Mouse (Mus musculus) heart, embryonic 16.5 days (tissue): ENCODE measurements around the gene Tagln. TPM values are rescaled to one million over a fixed set of nuclear protein-coding genes. Genes with fewer than 3 reads are reported as not detected.

Experiments
- ATAC-seq: fragments of 200-750 bp; cut with Nextera tagmentation; replicated peaks from 2 replicates; pipeline ENCODE4 v1.8.0; 2017; ENCODE audit warnings: moderate number of reproducible peaks; ENCODE audit not compliant: insufficient read depth, low FRiP score; ENCODE audit errors: extremely low read depth
- H3K27ac ChIP-seq: fragments of 300-500 bp; sonication (generic); 2 replicates; pipeline ENCODE4 v1.5.1; 2014; ENCODE audit warnings: mild to moderate bottlenecking, low read length, control low read depth, moderate library complexity
- H3K27me3 ChIP-seq: fragments of 300-500 bp; sonication (generic); 2 replicates; pipeline ENCODE4 v1.6.1; 2014; ENCODE audit warnings: low read length, mixed read lengths; ENCODE audit not compliant: control insufficient read depth, insufficient read depth
- H3K36me3 ChIP-seq: fragments of 300-500 bp; sonication (generic); 2 replicates; pipeline ENCODE4 v1.6.1; 2014; ENCODE audit not compliant: control insufficient read depth, insufficient read depth
- H3K4me1 ChIP-seq: fragments of 300-500 bp; sonication (generic); 2 replicates; pipeline ENCODE4 v1.6.1; 2014; ENCODE audit warnings: low read length, mixed read lengths; ENCODE audit not compliant: control insufficient read depth, insufficient read depth
- H3K4me2 ChIP-seq: fragments of 300-500 bp; sonication (generic); 2 replicates; pipeline ENCODE4 v1.6.1; 2014; ENCODE audit warnings: low read depth, mild to moderate bottlenecking, control low read depth, low read length
- H3K4me3 ChIP-seq: fragments of 300-500 bp; sonication (generic); 2 replicates; pipeline ENCODE4 v1.5.1; 2014; ENCODE audit warnings: mild to moderate bottlenecking, control low read depth, low read length
- H3K9ac ChIP-seq: fragments of 300-500 bp; sonication (generic); 2 replicates; pipeline ENCODE4 v1.6.1; 2014; ENCODE audit warnings: low read length, control low read depth
- H3K9me3 ChIP-seq: fragments of 300-500 bp; sonication (generic); replicated peaks from 2 replicates; pipeline ENCODE4 v1.6.1; 2016; ENCODE audit warnings: low read length; ENCODE audit not compliant: control insufficient read depth
- WGBS: fragments of 180-500 bp; shearing (Covaris S2); extraction: QIAGEN DNeasy Blood & Tissue Kit; methylation state at CpG from one replicate; pipeline ENCODE4 v1.1.7; 2014; 5-methylcytosine and 5-hydroxymethylcytosine counted together
- polyA plus RNA-seq: library from polyadenylated mRNA; unstranded; fragments of >200 nt; fragmentation: Nextera tagmentation; extraction: Ambion mirVana; gene quantifications from 2 replicates; pipeline ENCODE4 v1.2.1, GENCODE M21; 2015

The Tagln gene
- polyA plus RNA-seq, 1 experiment from 2014 or later: 77.9 TPM

DNA sequence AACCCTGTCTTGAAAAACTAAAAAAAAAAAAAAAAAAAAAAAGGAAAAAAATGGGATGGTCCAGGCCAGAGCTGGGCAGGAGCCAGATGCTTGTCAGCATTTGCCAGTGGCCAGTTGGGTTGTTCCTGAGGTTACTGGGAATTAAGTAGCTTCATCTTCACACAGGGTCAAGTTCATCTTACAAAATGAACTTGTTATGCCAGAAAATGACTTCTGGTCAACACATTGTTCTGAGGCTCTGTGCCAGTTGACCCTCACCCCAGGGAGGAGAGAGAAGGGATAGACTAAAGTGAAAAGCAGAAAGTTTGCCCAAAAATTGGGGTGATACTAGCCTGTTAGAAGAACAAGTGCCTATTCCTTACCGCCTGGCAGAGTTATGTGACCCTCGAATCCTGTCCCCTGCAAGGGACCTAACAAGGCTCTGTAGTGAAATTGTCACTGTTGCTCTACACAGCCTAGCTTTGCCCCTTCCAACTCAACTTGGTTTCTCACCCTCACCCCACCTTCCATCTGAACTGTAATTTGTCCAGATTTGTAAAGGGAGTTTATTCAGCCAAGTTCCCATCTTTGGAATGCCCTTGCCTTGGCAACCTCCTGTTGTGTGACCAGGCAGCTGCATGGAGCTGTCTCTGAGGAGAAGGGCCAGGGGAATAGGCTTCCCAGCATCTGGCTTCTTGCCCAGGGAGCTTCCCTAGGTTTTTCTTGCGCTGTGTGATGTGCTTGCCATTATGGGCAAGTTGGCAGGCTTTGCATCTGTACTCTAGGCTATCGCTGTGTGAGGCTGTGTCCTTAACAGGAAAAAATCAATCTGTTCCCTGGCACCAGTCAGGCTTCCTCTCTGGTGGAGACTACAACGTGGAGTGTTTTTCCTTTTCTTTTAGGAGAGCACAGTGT is 18.6 kb downstream of the Tagln start:
- Histone ChIP-seq H3K36me3 (peaks cover 57% of the 10 kb centered on the region), H3K9ac (no peak overlapping the region), H3K27me3 (no peaks in the 10 kb centered on the region), H3K27ac (peak overlapping the region; percentile 5; the same call in 1 of the 2 replicates), H3K4me3 (no peak overlapping the region), H3K9me3 (no peaks in the 10 kb centered on the region), H3K4me2 (no peak overlapping the region), H3K4me1 (no peaks in the 10 kb centered on the region)
- no peak for ATAC-seq
- WGBS: 76% methylated on average over 5 of the region's 5 CpGs

DNA sequence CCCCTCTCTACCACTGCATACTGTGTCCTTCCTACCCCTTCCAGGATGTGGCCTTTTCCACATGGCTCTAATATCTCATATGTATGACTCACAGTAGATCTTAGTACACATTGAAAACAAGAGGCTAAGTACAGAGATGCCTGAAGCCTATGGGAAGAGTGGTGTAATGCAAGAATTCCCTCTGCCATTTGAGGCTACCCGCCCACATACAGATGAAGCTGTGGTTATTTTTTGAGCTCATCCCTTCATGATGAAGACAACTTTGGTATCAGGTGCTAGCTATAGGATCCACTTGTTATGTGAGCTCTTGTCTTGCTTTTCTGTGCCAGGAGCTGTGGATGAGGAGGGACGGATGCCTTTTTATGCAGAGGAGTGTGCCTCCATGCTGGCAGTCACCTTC is 20.2 kb downstream of the Tagln start:
- Histone ChIP-seq H3K4me2 (no peak overlapping the region), H3K36me3 (peaks cover 62% of the 10 kb centered on the region)
- no peak for ATAC-seq

DNA sequence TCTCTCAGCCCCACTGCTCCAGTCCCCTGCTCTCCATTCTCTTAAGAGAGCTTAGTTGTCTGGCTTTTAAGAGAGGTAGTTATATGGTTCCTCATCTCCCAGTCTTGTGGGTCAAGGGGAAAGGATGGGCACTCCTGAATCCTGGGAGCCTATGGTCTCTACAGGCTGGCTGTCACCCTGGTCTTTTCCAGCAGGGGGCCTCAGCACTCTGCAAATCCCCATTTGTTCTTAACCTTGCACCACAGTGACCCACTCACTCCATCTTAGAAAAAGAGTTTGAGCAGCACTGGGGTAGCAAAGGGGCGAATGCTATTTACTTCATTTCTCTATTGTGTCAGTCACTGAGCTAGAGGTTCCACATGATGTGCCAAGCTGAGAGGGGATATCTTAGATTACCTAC is 24.2 kb downstream of the Tagln start:
- H3K9me3 ChIP-seq: no peaks in the 10 kb centered on the region
- peaks cover 8% of the 10 kb centered on the region for H3K4me1 ChIP-seq
- no peak for ATAC-seq
- no peaks in the 10 kb centered on the region for H3K27me3 ChIP-seq
- H3K36me3 ChIP-seq: peaks cover 56% of the 10 kb centered on the region
- no peak overlapping the region for H3K4me3 ChIP-seq
- no peak overlapping the region for H3K27ac ChIP-seq
- H3K9ac ChIP-seq: no peak overlapping the region
- H3K4me2 ChIP-seq: no peak overlapping the region
- WGBS: 56% methylated on average over 1 of the region's 1 CpGs

More for the DNA sequence above, 20.2 kb downstream of the Tagln start:
- WGBS: 90% methylated on average over 2 of the region's 2 CpGs
- Histone ChIP-seq H3K27me3 (no peaks in the 10 kb centered on the region), H3K4me1 (no peaks in the 10 kb centered on the region), H3K9ac (no peak overlapping the region), H3K9me3 (no peaks in the 10 kb centered on the region), H3K27ac (no peak overlapping the region), H3K4me3 (no peak overlapping the region)

DNA sequence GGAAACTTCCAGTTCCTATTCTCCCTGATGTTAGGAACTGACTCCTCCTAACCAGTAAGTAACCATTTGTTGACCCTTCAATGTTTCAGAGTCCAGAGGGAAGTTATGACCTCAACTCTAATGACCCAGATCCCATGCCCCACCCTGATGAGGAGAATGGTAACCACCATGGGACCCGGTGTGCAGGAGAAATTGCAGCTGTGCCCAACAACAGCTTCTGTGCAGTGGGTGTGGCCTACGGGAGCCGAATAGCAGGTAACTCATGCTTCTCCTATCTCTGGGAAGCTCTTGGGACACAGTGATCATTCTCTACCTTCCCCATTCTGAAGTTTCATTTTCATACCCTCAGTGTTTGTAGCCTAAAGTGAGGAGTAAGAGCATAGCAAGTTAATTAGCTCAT is 24.9 kb downstream of the Tagln start:
- H3K36me3 ChIP-seq: peaks cover 54% of the 10 kb centered on the region
- H3K4me1 ChIP-seq: peaks cover 8% of the 10 kb centered on the region
- 79% methylated on average over 3 of the region's 3 CpGs for WGBS
- H3K4me2 ChIP-seq: no peak overlapping the region
- H3K4me3 ChIP-seq: no peak overlapping the region
- no peak for ATAC-seq
- H3K9ac ChIP-seq: no peak overlapping the region
- no peaks in the 10 kb centered on the region for H3K27me3 ChIP-seq
- H3K9me3 ChIP-seq: no peaks in the 10 kb centered on the region
- H3K27ac ChIP-seq: no peak overlapping the region

DNA sequence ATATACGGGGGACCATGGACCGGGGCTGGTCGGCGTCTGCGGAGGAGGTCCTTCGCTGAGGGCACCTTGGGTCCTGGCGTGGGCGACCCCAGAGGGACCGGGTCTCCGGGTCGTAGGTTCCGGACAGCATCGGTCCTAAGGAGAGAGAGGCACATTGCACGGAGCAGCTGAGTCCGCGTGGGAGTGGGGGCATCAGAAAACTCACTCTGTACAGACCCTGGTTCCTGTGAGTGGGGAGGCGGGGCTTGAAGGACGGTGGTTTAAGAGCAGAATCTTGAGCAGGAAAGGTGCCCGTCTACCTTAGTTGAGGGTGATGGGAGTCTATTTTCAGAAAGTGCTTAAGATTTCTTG is 28.8 kb downstream of the Tagln start:
- H3K36me3 ChIP-seq: peaks cover 27% of the 10 kb centered on the region

DNA sequence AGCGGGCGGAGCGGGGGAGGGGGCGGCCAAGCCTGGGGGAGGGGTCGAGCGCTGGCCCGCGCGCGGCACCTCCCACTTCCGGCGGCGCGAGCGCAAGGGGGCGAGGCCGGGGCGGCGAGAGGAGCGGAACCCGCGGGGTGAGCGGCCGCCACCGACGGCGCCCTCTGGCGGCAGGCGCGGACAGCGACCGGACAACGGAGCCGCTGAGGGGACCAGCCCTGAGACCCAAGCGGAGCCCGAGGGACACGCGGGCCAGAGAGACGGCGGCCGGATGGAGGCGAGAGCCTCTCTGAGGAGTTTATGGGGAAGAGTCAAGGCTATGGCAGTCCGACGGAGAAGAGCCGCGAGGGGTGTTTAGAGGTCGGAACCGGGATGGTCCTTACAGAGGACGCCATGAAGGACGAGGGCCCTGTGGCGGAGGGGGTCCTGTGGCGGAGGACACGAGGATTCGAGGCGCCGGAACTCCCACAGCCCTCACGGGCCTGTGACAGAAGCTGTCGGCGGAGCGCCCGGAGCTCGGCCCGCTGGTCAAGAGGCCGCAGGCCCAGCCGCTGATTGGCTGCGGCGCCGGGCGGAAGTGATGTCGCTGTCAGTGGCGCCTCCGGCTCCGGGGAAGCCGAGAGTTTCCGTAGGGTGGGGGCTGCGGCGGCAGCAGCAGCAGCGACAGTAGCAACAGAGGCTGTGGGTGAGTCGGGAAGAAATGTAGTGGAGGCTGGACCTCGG is 29.3 kb downstream of the Tagln start, which contains the start of the genes Pcsk7 and Rnf214:
Gene Pcsk7, plus strand, starts transcription at position 143 of the 723 bp plus-strand sequence.
Gene Rnf214, minus strand, starts transcription at position 557 of the 723 bp plus-strand sequence.
- Histone ChIP-seq H3K9me3 (no peaks in the 10 kb centered on the region), H3K4me1 (peaks cover 17% of the 10 kb centered on the region), H3K4me2 (peak within 1 kb of the TSS; percentile 61), H3K9ac (peak within 1 kb of the TSS; percentile 89), H3K36me3 (peaks cover 30% of the 10 kb centered on the region), H3K27me3 (no peaks in the 10 kb centered on the region), H3K4me3 (peak within 1 kb of the TSS; percentile 96), H3K27ac (peak within 1 kb of the TSS; percentile 97)
- ATAC-seq: peak; percentile 90
- under 1% methylated on average over 76 of the region's 80 CpGs for WGBS

More for the DNA sequence above, 28.8 kb downstream of the Tagln start:
- H3K27me3 ChIP-seq: no peaks in the 10 kb centered on the region
- ATAC-seq: peak; percentile 4; the same call in 1 of the 2 replicates
- H3K9me3 ChIP-seq: no peaks in the 10 kb centered on the region
- H3K27ac ChIP-seq: peak overlapping the region; percentile 97
- peak overlapping the region; percentile 61 for H3K4me2 ChIP-seq
- peak overlapping the region; percentile 89 for H3K9ac ChIP-seq
- WGBS: 0% methylated on average over 19 of the region's 19 CpGs
- H3K4me1 ChIP-seq: peaks cover 17% of the 10 kb centered on the region
- peak overlapping the region; percentile 96 for H3K4me3 ChIP-seq

DNA sequence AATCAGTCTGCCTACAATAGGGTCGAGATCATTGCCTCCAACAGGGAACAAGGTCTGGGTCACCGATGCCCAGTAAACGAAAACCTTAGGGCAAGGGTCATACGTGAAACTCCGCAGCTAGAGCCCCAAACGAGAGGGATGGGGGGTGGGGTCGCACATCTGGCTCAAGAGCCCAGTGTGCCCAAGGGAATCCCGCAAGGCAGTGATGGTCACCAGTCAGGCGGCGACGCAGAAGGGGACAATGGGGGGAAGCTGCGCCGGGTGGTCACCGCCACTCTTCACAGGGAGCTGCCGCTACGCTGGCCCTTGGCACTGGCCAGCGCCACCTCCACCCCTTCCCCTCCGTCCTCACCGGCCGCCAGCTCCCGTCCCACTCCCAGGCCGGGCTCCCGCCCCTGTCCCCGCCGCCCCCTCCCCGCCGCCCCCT is 30.0 kb downstream of the Tagln start:
- peak overlapping the region; percentile 61 for H3K4me2 ChIP-seq
- H3K9ac ChIP-seq: peak overlapping the region; percentile 89
- H3K4me3 ChIP-seq: peak overlapping the region; percentile 96
- H3K4me1 ChIP-seq: peaks cover 17% of the 10 kb centered on the region
- H3K9me3 ChIP-seq: no peaks in the 10 kb centered on the region
- ATAC-seq: peak; percentile 31
- no peaks in the 10 kb centered on the region for H3K27me3 ChIP-seq
- peaks cover 23% of the 10 kb centered on the region for H3K36me3 ChIP-seq
- peak overlapping the region; percentile 97 for H3K27ac ChIP-seq
- WGBS: 1% methylated on average over 21 of the region's 27 CpGs

DNA sequence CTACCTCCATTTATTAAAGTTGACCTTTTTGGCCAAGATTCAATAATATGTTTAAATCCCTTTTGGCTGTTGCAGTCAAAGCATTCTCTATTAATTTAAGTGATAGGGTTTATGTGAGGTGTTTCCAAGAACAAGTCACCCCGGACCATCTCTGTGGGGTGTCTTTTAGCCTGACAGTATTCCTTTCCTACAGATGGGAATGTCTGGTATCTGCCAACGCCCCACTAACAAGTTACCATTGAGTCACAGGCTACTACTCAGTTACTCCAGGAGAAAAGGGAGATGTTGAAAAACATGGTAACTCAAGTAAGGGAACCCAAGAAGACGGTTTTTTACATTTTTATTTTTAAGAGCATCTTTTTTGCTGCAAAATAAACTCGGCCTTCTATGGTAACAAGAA is 30.7 kb downstream of the Tagln start:
- WGBS: 56% methylated on average over 4 of the region's 4 CpGs
- Histone ChIP-seq H3K4me1 (peaks cover 17% of the 10 kb centered on the region), H3K9ac (peak overlapping the region; percentile 89), H3K9me3 (no peaks in the 10 kb centered on the region), H3K27ac (no peak overlapping the region), H3K4me3 (peak overlapping the region; percentile 96), H3K27me3 (no peaks in the 10 kb centered on the region), H3K36me3 (peaks cover 18% of the 10 kb centered on the region), H3K4me2 (peak overlapping the region; percentile 61)
- ATAC-seq: no peak

DNA sequence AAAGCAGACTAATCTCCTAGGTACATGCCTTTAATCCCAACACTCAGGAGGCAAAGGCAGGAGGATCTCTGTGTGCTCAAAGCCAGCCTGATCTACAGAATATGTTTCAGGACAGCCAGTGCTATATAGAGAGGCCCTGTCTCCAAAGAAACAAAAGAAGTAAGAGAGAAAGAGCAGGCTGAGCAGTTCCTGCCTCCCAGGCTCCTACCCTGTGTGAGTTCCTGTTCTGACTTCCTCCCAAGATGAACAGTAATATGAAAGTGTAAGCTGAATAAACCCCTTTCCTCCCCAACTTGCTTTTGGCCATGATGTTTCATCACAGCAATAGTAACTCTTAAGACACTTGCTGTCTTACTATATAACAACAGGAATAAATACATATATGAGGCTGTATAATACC is 42.2 kb downstream of the Tagln start:
- Histone ChIP-seq H3K36me3 (peaks cover 54% of the 10 kb centered on the region), H3K4me2 (no peak overlapping the region), H3K27me3 (no peaks in the 10 kb centered on the region), H3K4me3 (no peak overlapping the region), H3K9me3 (no peaks in the 10 kb centered on the region), H3K27ac (no peak overlapping the region), H3K4me1 (no peaks in the 10 kb centered on the region), H3K9ac (no peak overlapping the region)
- no peak for ATAC-seq
